Mouse (Mus musculus) bone marrow macrophage, adult 2 months (primary cell): ENCODE data around the gene Vkorc1l1. TPM values are rescaled to one million over a fixed set of nuclear protein-coding genes. Genes with fewer than 3 reads are reported as not detected.

Experiments used
- H3K27ac ChIP-seq: 2 replicates; pipeline ENCODE4 v1.5.1; 2012; ENCODE audit warnings: low read depth, low read length; ENCODE audit not compliant: insufficient read depth
- H3K4me1 ChIP-seq: 2 replicates; pipeline ENCODE4 v1.6.1; 2012; ENCODE audit warnings: low read length; ENCODE audit not compliant: control insufficient read depth, insufficient read depth
- H3K4me3 ChIP-seq: 2 replicates; pipeline ENCODE4 v1.5.1; 2012; ENCODE audit warnings: mild to moderate bottlenecking, low read length, moderate library complexity; ENCODE audit not compliant: insufficient read depth
- CTCF ChIP-seq: IDR thresholded peaks from 2 replicates; pipeline ENCODE4 v1.5.1; 2012; ENCODE audit warnings: low read depth, mild to moderate bottlenecking, low read length, moderate library complexity
- POLR2A ChIP-seq: IDR thresholded peaks from 2 replicates; pipeline ENCODE4 v1.6.1; 2012; ENCODE audit warnings: mild to moderate bottlenecking, low read depth, low read length, borderline replicate concordance
- polyA plus RNA-seq: library from polyadenylated mRNA; stranded (reverse); fragments of >200 nt; gene quantifications from 2 replicates; pipeline ENCODE4 v1.2.4, GENCODE M21; 2012; ENCODE audit not compliant: missing spikeins, insufficient read depth, insufficient read length

Vkorc1l1 gene
- polyA plus RNA-seq, 1 experiment = 17.7 TPM

GRCm38 (mm10) chr5:129918065-129918651 lies 23.6 kb upstream of the Vkorc1l1 start:
- no peaks in the 10 kb centered on the region for H3K4me1 ChIP-seq
- H3K27ac ChIP-seq = no peak overlapping the region
- no peak overlapping the region for H3K4me3 ChIP-seq
- no peak for TF ChIP-seq POLR2A
- TF ChIP-seq CTCF = no peak

- Histone ChIP-seq H3K27ac (no peak overlapping the region), H3K4me3 (no peak overlapping the region), H3K4me1 (no peaks in the 10 kb centered on the region)
- TF ChIP-seq CTCF (no peak), POLR2A (no peak)
Observed at GRCm38 (mm10) chr5:129918752-129919151, 23.0 kb upstream of the Vkorc1l1 start.

DNA sequence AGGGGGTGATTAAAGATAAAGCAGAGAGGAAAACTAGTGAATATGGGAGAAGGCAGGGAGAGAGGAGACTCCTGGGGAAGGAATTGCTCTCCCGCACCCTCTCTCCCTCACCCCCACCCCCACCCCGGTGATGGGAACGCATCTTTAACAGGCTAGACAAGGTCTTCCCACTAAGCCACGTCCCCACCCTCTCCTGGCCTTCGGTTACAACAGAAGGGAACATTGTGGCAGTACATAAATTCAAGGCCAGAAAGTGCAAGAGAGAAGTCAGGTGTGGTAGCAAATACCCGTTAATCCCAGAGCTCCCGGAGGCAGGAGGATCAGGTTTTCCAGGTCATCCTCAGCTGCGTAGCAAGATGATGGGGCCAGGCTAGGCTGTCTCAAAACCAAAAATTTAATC lies 22.4 kb upstream of the Vkorc1l1 start:
- TF ChIP-seq CTCF (no peak), POLR2A (no peak)
- Histone ChIP-seq H3K4me3 (no peak overlapping the region), H3K27ac (no peak overlapping the region), H3K4me1 (peaks cover 2% of the 10 kb centered on the region)

DNA sequence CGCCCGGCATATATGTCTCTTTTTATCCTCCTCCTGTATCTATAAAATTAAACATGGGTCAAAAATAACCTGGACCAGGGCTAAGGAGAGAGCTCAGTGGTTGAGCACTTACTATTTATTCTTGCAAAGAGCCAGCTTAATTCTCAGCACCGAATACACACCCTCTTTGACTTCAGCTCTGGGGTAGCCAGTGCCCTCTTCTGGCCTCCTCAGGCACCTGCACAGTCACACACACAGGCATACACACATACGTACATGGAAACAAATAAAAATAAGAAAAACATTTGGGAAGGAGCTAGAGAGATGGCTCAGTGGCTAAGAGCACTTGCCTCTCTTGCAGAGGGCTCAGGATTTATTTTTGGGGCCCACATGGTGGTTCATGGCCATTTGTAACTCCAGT lies 19.8 kb upstream of the Vkorc1l1 start:
- no peak for TF ChIP-seq POLR2A
- no peak for TF ChIP-seq CTCF
- no peak overlapping the region for H3K4me3 ChIP-seq
- no peak overlapping the region for H3K27ac ChIP-seq
- H3K4me1 ChIP-seq = peaks cover 14% of the 10 kb centered on the region

- TF ChIP-seq POLR2A (no peak), CTCF (no peak)
- Histone ChIP-seq H3K4me3 (no peak overlapping the region), H3K27ac (peak overlapping the region; percentile 49), H3K4me1 (peaks cover 14% of the 10 kb centered on the region)
Observed at GRCm38 (mm10) chr5:129924820-129925452, 16.8 kb upstream of the Vkorc1l1 start.

- no peak overlapping the region for H3K4me3 ChIP-seq
- H3K4me1 ChIP-seq = peaks cover 19% of the 10 kb centered on the region
- no peak overlapping the region for H3K27ac ChIP-seq
- no peak for TF ChIP-seq CTCF
- no peak for TF ChIP-seq POLR2A
Observed at GRCm38 (mm10) chr5:129925933-129926332, 15.8 kb upstream of the Vkorc1l1 start.

GRCm38 (mm10) chr5:129929924-129930855 lies 11.6 kb upstream of the Vkorc1l1 start:
- TF ChIP-seq POLR2A = no peak
- no peak for TF ChIP-seq CTCF
- H3K4me3 ChIP-seq = no peak overlapping the region
- H3K4me1 ChIP-seq = peaks cover 10% of the 10 kb centered on the region
- no peak overlapping the region for H3K27ac ChIP-seq

- Histone ChIP-seq H3K4me3 (no peak overlapping the region), H3K27ac (no peak overlapping the region), H3K4me1 (peaks cover 8% of the 10 kb centered on the region)
- TF ChIP-seq POLR2A = no peak
- TF ChIP-seq CTCF = no peak
Observed at GRCm38 (mm10) chr5:129936941-129937340, 4.8 kb upstream of the Vkorc1l1 start.

GRCm38 (mm10) chr5:129940281-129940680 lies 1.5 kb upstream of the Vkorc1l1 start:
- Histone ChIP-seq H3K27ac (peak overlapping the region; percentile 70), H3K4me1 (peaks cover 8% of the 10 kb centered on the region), H3K4me3 (peak overlapping the region; percentile 44)
- TF ChIP-seq POLR2A (no peak), CTCF (no peak)
